Mouse (Mus musculus) testis, adult 2 months (tissue): Measurements from ENCODE around the gene Slc19a1. TPM values are rescaled to one million over a fixed set of nuclear protein-coding genes. Genes with fewer than 3 reads are reported as not detected.

Experiments used
- H3K27ac ChIP-seq: fragments of 200-500 bp; 2 replicates; pipeline ENCODE4 v1.5.1; 2012; ENCODE audit warnings: low read depth, low read length; ENCODE audit not compliant: control insufficient read depth, insufficient read depth
- H3K27me3 ChIP-seq: fragments of 200-500 bp; 2 replicates; pipeline ENCODE4 v1.6.1; 2012; ENCODE audit warnings: mild to moderate bottlenecking, low read length, moderate library complexity; ENCODE audit not compliant: control insufficient read depth, insufficient read depth
- H3K36me3 ChIP-seq: fragments of 200-500 bp; 2 replicates; pipeline ENCODE4 v1.6.1; 2012; ENCODE audit warnings: mild to moderate bottlenecking, low read length; ENCODE audit not compliant: control insufficient read depth, insufficient read depth
- H3K4me1 ChIP-seq: fragments of 200-500 bp; 2 replicates; pipeline ENCODE4 v1.6.1; 2012; ENCODE audit warnings: low read length; ENCODE audit not compliant: control insufficient read depth, insufficient read depth
- H3K4me3 ChIP-seq: fragments of 200-500 bp; 2 replicates; pipeline ENCODE4 v1.5.1; 2012; ENCODE audit warnings: low read depth, mild to moderate bottlenecking, low read length, moderate library complexity, mixed read lengths; ENCODE audit not compliant: control insufficient read depth
- CTCF ChIP-seq: fragments of 200-500 bp; IDR thresholded peaks from 2 replicates; pipeline ENCODE4 v1.5.1; 2012; ENCODE audit warnings: low read depth, mild to moderate bottlenecking, inconsistent platforms, low read length, moderate library complexity; ENCODE audit not compliant: control insufficient read depth, insufficient read depth, insufficient replicate concordance
- POLR2A ChIP-seq: fragments of 200-500 bp; IDR thresholded peaks from 2 replicates; pipeline ENCODE4 v1.6.1; 2012; ENCODE audit warnings: low read depth, mild to moderate bottlenecking, inconsistent platforms, low read length, moderate library complexity; ENCODE audit not compliant: control insufficient read depth
- polyA plus RNA-seq: library from polyadenylated mRNA; depleted of rRNA; stranded (reverse); fragments of >200 nt; gene quantifications from 2 replicates; pipeline ENCODE4 v1.2.3, GENCODE M21; 2012

Slc19a1 gene
- polyA plus RNA-seq, 1 experiment: 4.8 TPM

GRCm38 (mm10) chr10:77033323-77034025 lies 1.4 kb downstream of the Slc19a1 start:
- Histone ChIP-seq H3K4me1 (0 out of 2 replicates have a peak, but pooled peaks cover 5% of the 10 kb centered on the region), H3K4me3 (peak overlapping the region; percentile 69), H3K27ac (no peak overlapping the region), H3K27me3 (no peaks in the 10 kb centered on the region), H3K36me3 (no peaks in the 10 kb centered on the region)
- no peak for TF ChIP-seq POLR2A
- no peak for TF ChIP-seq CTCF

- H3K27me3 ChIP-seq: no peaks in the 10 kb centered on the region
- TF ChIP-seq CTCF: no peak
- TF ChIP-seq POLR2A: no peak
- no peak overlapping the region for H3K27ac ChIP-seq
- H3K4me3 ChIP-seq: no peak overlapping the region
- H3K4me1 ChIP-seq: 0 out of 2 replicates have a peak, but pooled peaks cover 5% of the 10 kb centered on the region
- no peaks in the 10 kb centered on the region for H3K36me3 ChIP-seq
Measured at GRCm38 (mm10) chr10:77035487-77035886, 3.4 kb downstream of the Slc19a1 start.

GRCm38 (mm10) chr10:77038579-77039174 lies 6.6 kb downstream of the Slc19a1 start:
- no peak for TF ChIP-seq CTCF
- Histone ChIP-seq H3K27me3 (no peaks in the 10 kb centered on the region), H3K4me1 (0 out of 2 replicates have a peak, but pooled peaks cover 3% of the 10 kb centered on the region), H3K36me3 (no peaks in the 10 kb centered on the region), H3K4me3 (no peak overlapping the region), H3K27ac (no peak overlapping the region)

- H3K4me3 ChIP-seq: no peak overlapping the region
- H3K27me3 ChIP-seq: no peaks in the 10 kb centered on the region
- H3K4me1 ChIP-seq: no peaks in the 10 kb centered on the region
- no peaks in the 10 kb centered on the region for H3K36me3 ChIP-seq
- TF ChIP-seq CTCF: no peak
- TF ChIP-seq POLR2A: no peak
- no peak overlapping the region for H3K27ac ChIP-seq
Measured at GRCm38 (mm10) chr10:77048196-77048595, 16.2 kb downstream of the Slc19a1 start.

- Histone ChIP-seq H3K27me3 (no peaks in the 10 kb centered on the region), H3K27ac (no peak overlapping the region), H3K4me3 (no peak overlapping the region), H3K4me1 (no peaks in the 10 kb centered on the region), H3K36me3 (no peaks in the 10 kb centered on the region)
- TF ChIP-seq POLR2A (no peak), CTCF (no peak)
Measured at GRCm38 (mm10) chr10:77048606-77049005, 16.6 kb downstream of the Slc19a1 start.

GRCm38 (mm10) chr10:77056768-77057167 lies 24.7 kb downstream of the Slc19a1 start:
- Histone ChIP-seq H3K4me3 (no peak overlapping the region), H3K27ac (no peak overlapping the region), H3K27me3 (no peaks in the 10 kb centered on the region), H3K36me3 (no peaks in the 10 kb centered on the region), H3K4me1 (no peaks in the 10 kb centered on the region)
- TF ChIP-seq POLR2A (no peak), CTCF (no peak)

GRCm38 (mm10) chr10:77061426-77061825 lies 29.4 kb downstream of the Slc19a1 start:
- no peaks in the 10 kb centered on the region; the same call in 1 of the 2 replicates for H3K4me1 ChIP-seq
- H3K4me3 ChIP-seq: no peak overlapping the region
- no peak for TF ChIP-seq POLR2A
- TF ChIP-seq CTCF: no peak
- no peaks in the 10 kb centered on the region for H3K36me3 ChIP-seq
- no peak overlapping the region for H3K27ac ChIP-seq
- H3K27me3 ChIP-seq: no peaks in the 10 kb centered on the region
